Mouse (Mus musculus): ENCODE results near the gene Plk3. TPM values are rescaled to one million over a fixed set of nuclear protein-coding genes. Genes with fewer than 3 reads are reported as not detected.

Plk3 gene
- polyA plus RNA-seq, 1 experiment from 2014 or later = 3.5 TPM

DNA sequence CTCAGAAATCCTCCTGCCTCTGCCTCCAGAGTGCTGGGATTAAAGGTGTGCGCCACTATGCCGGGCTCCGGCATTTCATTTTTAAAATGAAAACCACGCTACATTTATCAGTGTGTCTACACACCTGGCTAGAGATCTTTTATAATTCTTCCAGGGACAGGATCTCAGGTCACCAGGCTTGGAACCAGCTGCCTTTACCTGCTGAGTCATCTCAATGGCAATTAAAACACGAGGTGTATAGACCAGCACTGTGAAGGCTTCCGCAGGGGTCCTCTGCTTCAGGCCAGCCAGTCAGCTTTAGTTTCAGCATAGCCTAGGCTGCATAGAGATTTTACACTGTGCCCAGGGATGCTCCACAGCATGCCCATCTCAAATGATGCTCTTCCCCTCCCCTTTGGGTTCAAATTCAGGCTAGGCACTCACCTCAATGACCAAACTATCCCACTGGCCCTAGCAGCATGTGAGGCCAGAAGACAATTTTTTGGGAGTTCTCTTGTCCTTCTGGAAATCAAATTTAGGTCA, 16.5 kb upstream of the Plk3 start:
- H3K4me2 ChIP-seq (replicated peaks) = no peak overlapping the region
- ATAC-seq (ENCODE audit: low FRiP score, low read depth) = no peak
- no peak overlapping the region for H3K4me3 ChIP-seq
- WGBS = 87% methylated on average over 6 of the region's 6 CpGs
- no peak overlapping the region for H3K9ac ChIP-seq
- no peaks in the 10 kb centered on the region for H3K9me3 ChIP-seq
- H3K4me1 ChIP-seq = peaks cover 25% of the 10 kb centered on the region
- H3K36me3 ChIP-seq = peaks cover 64% of the 10 kb centered on the region
- H3K27me3 ChIP-seq = no peaks in the 10 kb centered on the region
- H3K27ac ChIP-seq = peak overlapping the region; percentile 28; the same call in 1 of the 2 replicates

- WGBS = 70% methylated on average over 6 of the region's 6 CpGs
- no peaks in the 10 kb centered on the region for H3K27me3 ChIP-seq
- H3K36me3 ChIP-seq = peaks cover 63% of the 10 kb centered on the region
- ATAC-seq (ENCODE audit: low FRiP score, low read depth) = no peak
- no peak overlapping the region for H3K4me3 ChIP-seq
- H3K27ac ChIP-seq = peak overlapping the region; percentile 28; the same call in 1 of the 2 replicates
- H3K4me2 ChIP-seq (replicated peaks) = no peak overlapping the region
- H3K9me3 ChIP-seq = no peaks in the 10 kb centered on the region
- peaks cover 21% of the 10 kb centered on the region for H3K4me1 ChIP-seq
- H3K9ac ChIP-seq = no peak overlapping the region
Observed at GRCm38 (mm10) chr4:117149291-117150211, 15.8 kb upstream of the Plk3 start.

DNA sequence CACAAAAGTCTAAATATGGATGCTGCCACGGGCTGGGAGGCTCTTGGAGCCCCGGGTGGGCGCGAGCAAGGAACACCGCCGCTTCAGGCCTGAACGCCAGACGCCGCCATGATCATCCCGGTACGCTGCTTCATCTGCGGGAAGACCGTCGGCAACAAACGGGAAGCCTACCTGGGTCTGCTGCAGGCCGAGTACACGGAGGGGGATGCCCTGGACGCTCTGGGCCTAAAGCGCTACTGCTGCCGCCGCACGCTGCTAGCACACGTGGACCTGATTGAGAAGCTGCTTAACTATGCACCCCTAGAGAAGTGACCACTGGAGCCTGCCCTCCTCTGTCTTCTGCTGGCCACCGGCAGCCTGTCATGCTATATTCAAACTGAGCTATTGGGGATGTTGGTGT, 15.1 kb upstream of the Plk3 start:
- H3K4me2 ChIP-seq (replicated peaks) = no peak overlapping the region
- no peak for ATAC-seq (ENCODE audit: low FRiP score, low read depth)
- peaks cover 55% of the 10 kb centered on the region for H3K36me3 ChIP-seq
- H3K27me3 ChIP-seq = no peaks in the 10 kb centered on the region
- H3K9ac ChIP-seq = no peak overlapping the region
- H3K9me3 ChIP-seq = no peaks in the 10 kb centered on the region
- H3K27ac ChIP-seq = no peak overlapping the region
- 68% methylated on average over 24 of the region's 24 CpGs for WGBS
- no peak overlapping the region for H3K4me3 ChIP-seq
- peaks cover 13% of the 10 kb centered on the region for H3K4me1 ChIP-seq

- 79% methylated on average over 18 of the region's 18 CpGs for WGBS
- Histone ChIP-seq H3K4me3 (no peak overlapping the region), H3K9ac (no peak overlapping the region), H3K4me2 (replicated peaks) (no peak overlapping the region), H3K27me3 (no peaks in the 10 kb centered on the region), H3K9me3 (no peaks in the 10 kb centered on the region), H3K27ac (no peak overlapping the region), H3K36me3 (peaks cover 49% of the 10 kb centered on the region), H3K4me1 (peaks cover 7% of the 10 kb centered on the region; the same call in 1 of the 2 replicates)
- ATAC-seq (ENCODE audit: low FRiP score, low read depth) = no peak
Observed at GRCm38 (mm10) chr4:117148047-117148713, 14.4 kb upstream of the Plk3 start.

- no peak for ATAC-seq (ENCODE audit: low FRiP score, low read depth)
- H3K9me3 ChIP-seq = no peaks in the 10 kb centered on the region
- H3K4me2 ChIP-seq (replicated peaks) = no peak overlapping the region
- no peaks in the 10 kb centered on the region for H3K27me3 ChIP-seq
- no peak overlapping the region for H3K9ac ChIP-seq
- H3K27ac ChIP-seq = no peak overlapping the region
- peaks cover 31% of the 10 kb centered on the region for H3K36me3 ChIP-seq
- no peak overlapping the region for H3K4me3 ChIP-seq
- WGBS = 31% methylated on average over 15 of the region's 15 CpGs
- H3K4me1 ChIP-seq = no peaks in the 10 kb centered on the region
Observed at GRCm38 (mm10) chr4:117146176-117146575, 12.4 kb upstream of the Plk3 start.

DNA sequence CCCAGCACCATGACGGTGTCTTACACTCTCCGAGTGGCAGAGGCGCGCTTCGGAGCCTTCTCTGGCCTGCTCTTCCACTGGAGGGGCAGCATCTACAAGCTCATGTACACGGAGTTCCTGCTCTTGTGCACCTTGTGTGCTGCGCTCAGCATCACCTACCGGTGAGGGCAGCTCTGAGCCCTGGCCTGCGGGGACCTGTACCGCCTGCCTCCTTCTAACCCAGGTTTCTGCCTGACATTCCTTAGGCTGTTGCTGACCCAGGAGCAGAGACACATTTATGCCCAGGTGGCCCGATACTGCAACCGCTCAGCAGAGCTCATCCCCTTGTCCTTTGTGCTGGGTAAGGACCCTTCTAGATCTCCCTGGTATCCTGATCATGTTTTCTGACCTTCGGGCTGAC, 11.5 kb upstream of the Plk3 start:
- Histone ChIP-seq H3K4me3 (no peak overlapping the region), H3K27ac (no peak overlapping the region), H3K4me2 (replicated peaks) (no peak overlapping the region), H3K9me3 (no peaks in the 10 kb centered on the region), H3K27me3 (no peaks in the 10 kb centered on the region), H3K9ac (no peak overlapping the region), H3K36me3 (peaks cover 21% of the 10 kb centered on the region), H3K4me1 (no peaks in the 10 kb centered on the region)
- no peak for ATAC-seq (ENCODE audit: low FRiP score, low read depth)
- WGBS = 94% methylated on average over 13 of the region's 13 CpGs

DNA sequence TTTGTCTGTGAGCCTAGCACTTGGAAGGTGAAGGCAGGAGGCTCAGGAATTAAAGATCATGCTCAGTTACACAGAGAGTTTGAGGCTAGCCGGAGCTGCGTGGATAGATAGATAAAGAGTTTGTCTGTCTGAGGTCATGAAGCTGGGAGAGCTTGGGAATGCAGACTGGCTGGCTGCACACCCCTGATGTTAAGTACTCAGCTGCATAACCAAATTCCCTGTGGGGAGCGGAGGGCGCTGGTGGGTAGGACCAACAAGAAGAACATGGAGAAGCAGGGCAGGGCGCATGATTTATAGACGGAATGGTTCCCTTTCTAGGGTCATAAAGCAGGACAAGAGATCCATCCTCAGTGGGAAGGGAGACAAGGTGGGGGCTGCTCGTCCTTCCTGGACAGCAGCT, 9.3 kb upstream of the Plk3 start:
- no peak for ATAC-seq (ENCODE audit: low FRiP score, low read depth)
- H3K4me1 ChIP-seq = no peaks in the 10 kb centered on the region

DNA sequence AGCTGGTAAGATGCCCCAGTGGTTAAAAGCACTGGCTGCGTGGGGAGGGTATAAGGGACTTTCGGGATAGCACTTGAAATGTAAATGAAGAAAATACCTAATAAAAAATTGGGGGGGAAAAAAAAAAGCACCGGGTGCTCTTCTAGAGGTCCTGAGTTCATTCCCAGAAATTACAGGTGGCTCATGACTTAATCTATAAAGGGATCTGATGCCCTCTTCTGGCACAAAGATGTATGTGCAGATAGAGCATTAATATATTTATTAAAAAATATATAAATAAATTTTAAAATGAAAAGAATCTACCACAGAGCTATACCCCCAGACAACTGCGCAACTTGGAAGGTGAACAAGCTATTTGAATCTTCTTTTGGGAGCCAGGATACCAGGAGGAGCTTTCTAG, 6.8 kb upstream of the Plk3 start:
- no peaks in the 10 kb centered on the region for H3K36me3 ChIP-seq
- ATAC-seq (ENCODE audit: low FRiP score, low read depth) = no peak
- no peaks in the 10 kb centered on the region for H3K27me3 ChIP-seq
- no peak overlapping the region for H3K4me2 ChIP-seq (replicated peaks)
- no peak overlapping the region for H3K4me3 ChIP-seq
- no peak overlapping the region for H3K27ac ChIP-seq
- WGBS = 32% methylated on average over 4 of the region's 4 CpGs
- H3K9ac ChIP-seq = no peak overlapping the region
- no peaks in the 10 kb centered on the region for H3K4me1 ChIP-seq
- no peaks in the 10 kb centered on the region for H3K9me3 ChIP-seq

More for the DNA sequence above, 9.3 kb upstream of the Plk3 start:
- H3K36me3 ChIP-seq = no peaks in the 10 kb centered on the region
- no peaks in the 10 kb centered on the region for H3K9me3 ChIP-seq
- H3K4me2 ChIP-seq (replicated peaks) = no peak overlapping the region
- no peak overlapping the region for H3K4me3 ChIP-seq
- no peaks in the 10 kb centered on the region for H3K27me3 ChIP-seq
- WGBS = 64% methylated on average over 7 of the region's 7 CpGs
- H3K27ac ChIP-seq = no peak overlapping the region
- no peak overlapping the region for H3K9ac ChIP-seq

DNA sequence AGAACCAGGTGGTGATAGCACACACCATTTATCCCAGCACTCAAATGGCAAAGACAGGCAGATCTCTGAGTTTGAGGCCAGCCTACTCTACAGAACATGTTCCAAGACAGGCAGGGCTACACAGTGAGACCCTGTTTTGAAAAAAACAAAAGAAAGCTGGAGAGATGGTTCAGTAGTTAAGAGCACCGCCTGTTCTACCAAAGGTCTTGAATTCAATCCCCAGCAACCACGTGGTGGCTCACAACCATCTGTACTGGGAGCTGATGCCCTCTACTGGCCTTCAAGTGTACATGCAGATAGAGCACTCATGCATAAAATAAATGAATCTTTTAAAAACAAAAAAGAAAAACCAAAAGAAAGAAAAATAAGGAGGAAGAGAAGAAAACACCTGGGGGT, 5.5 kb upstream of the Plk3 start:
- 1% methylated on average over 2 of the region's 2 CpGs for WGBS
- Histone ChIP-seq H3K9ac (no peak overlapping the region), H3K4me1 (peaks cover 3% of the 10 kb centered on the region), H3K9me3 (no peaks in the 10 kb centered on the region), H3K27ac (no peak overlapping the region), H3K4me3 (no peak overlapping the region), H3K36me3 (no peaks in the 10 kb centered on the region), H3K4me2 (replicated peaks) (no peak overlapping the region), H3K27me3 (no peaks in the 10 kb centered on the region)
- ATAC-seq (ENCODE audit: low FRiP score, low read depth) = no peak

GRCm38 (mm10) chr4:117138295-117139216, 4.8 kb upstream of the Plk3 start:
- no peak overlapping the region for H3K4me2 ChIP-seq (replicated peaks)
- ATAC-seq (ENCODE audit: low FRiP score, low read depth) = no peak
- no peak overlapping the region for H3K27ac ChIP-seq
- no peak overlapping the region for H3K9ac ChIP-seq
- H3K27me3 ChIP-seq = no peaks in the 10 kb centered on the region
- no peaks in the 10 kb centered on the region for H3K9me3 ChIP-seq
- WGBS = 67% methylated on average over 16 of the region's 17 CpGs
- H3K36me3 ChIP-seq = no peaks in the 10 kb centered on the region
- peaks cover 6% of the 10 kb centered on the region for H3K4me1 ChIP-seq
- no peak overlapping the region for H3K4me3 ChIP-seq

DNA sequence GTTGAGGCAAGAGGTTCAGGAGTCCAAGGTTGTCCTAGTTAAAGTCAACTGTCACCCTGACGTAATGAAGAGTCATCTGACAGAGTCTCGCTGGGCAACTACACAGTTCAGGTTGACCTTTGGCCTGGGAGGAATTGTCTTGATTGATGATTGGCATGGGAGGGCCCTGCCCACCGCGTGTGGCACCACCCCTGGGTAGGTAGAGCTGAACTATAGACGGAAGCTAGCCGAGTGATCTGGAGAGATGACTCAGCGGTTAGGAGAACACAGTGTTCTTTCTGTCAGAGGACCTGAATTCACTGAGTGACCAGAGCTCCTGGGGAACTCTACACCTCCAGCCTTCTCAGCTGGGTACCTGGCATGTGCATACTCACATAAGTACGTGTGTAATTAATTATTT, 2.3 kb upstream of the Plk3 start:
- H3K9ac ChIP-seq = no peak overlapping the region
- no peak overlapping the region for H3K4me2 ChIP-seq (replicated peaks)
- WGBS = 23% methylated on average over 8 of the region's 8 CpGs
- 0 out of 2 replicates have a peak, but pooled peaks cover 3% of the 10 kb centered on the region for H3K36me3 ChIP-seq
- no peak overlapping the region for H3K27ac ChIP-seq
- H3K27me3 ChIP-seq = peaks cover 22% of the 10 kb centered on the region
- H3K4me1 ChIP-seq = peaks cover 21% of the 10 kb centered on the region
- no peak overlapping the region for H3K4me3 ChIP-seq
- no peaks in the 10 kb centered on the region for H3K9me3 ChIP-seq
- no peak for ATAC-seq (ENCODE audit: low FRiP score, low read depth)

All from limb, embryonic 13.5 days (tissue).